ENCODE assay signal across 8 mouse cellular contexts in the genomic region with DNA sequence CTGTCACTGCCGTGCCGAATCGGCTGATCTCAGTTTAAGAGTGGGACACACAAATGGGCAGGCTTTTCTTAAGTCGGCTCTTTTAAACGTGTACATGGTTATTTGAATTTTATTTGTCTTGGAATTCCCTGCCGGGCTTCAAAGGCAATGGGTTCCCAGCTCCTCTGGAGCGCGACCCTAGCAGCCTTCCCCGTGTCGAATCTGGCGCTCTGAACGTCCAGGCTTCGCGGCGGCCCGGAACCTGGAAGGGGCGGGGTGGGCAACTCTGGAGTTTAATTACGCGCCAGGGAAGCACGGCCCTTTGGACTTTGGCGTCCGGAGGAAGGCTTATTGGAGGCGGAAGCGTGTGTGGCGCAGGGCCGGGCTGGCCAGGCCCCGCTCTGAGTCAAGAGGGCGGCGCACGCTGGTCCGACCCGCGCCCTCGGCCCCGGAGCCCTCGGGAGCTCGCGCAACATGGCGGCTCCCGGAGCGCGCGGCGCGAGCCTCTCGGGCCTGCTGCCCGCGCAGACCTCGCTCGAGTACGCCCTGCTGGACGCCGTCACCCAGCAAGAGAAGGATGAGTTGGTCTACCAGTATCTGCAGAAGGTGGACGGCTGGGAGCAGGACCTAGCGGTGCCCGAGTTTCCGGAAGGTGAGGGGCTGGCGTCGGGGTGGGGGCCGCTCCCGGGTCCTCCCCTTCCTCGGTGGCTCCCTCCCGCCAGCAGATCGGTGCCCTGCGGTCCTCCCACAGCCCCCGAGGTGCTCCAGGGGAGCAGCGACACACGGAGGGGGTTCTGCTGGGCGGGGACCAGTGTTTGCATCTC. TPM values are rescaled to one million over a fixed set of nuclear protein-coding genes. Genes with fewer than 3 reads are reported as not detected.
DNase-seq lines count a peak whose midpoint lies in the region; ATAC-seq and TF ChIP-seq lines count a peak whose summit lies in the region.

A gene (plus strand): TSS at position 32 of the 803 bp plus-strand sequence.

- ATAC-seq in limb, embryonic 15.5 days (ENCODE audit: insufficient number of reproducible peaks, low FRiP score, low TSS enrichment, low read depth), result peak; percentile 88
- ATAC-seq in midbrain, postnatal 0 days (ENCODE audit: low FRiP score), result peak; percentile 87

- no peaks in the 10 kb centered on the region for H3K27me3 ChIP-seq in limb, embryonic 15.5 days
- H3K27me3 ChIP-seq in midbrain, postnatal 0 days (ENCODE audit: insufficient read depth, low read length), result no peaks in the 10 kb centered on the region

- H3K36me3 ChIP-seq in limb, embryonic 15.5 days, result peaks cover 36% of the 10 kb centered on the region
- H3K36me3 ChIP-seq in midbrain, postnatal 0 days (ENCODE audit: insufficient read depth, low read length), result peaks cover 13% of the 10 kb centered on the region; the same call in 1 of the 2 replicates

- TF ChIP-seq POLR2A in bone marrow macrophage, adult 2 months (IDR thresholded peaks at IDR 0.05; ENCODE audit: borderline replicate concordance, low read depth, low read length), result no peak; the same call in 1 of the 2 replicates
- peak; percentile 69 for TF ChIP-seq POLR2A in embryonic fibroblast, embryonic 13.5 days (IDR thresholded peaks at IDR 0.05; ENCODE audit: low read depth, low read length)

- DNase-seq in B cell, adult 2 months, result peak; percentile 83 to 86
- DNase-seq in heart, adult 8-10 months (ENCODE audit: low spot score), result peak; percentile 88
- peak; percentile 92 to 94 for DNase-seq in kidney, adult 8-10 months
- DNase-seq in midbrain, postnatal 0 days (ENCODE audit: low spot score), result peak; percentile 86
- DNase-seq in spleen, postnatal 10 days (ENCODE audit: low spot score in 2 of 2), result peak; percentile 88 to 90

- TF ChIP-seq CTCF in bone marrow macrophage, adult 2 months (IDR thresholded peaks at IDR 0.05; ENCODE audit: low read depth, low read length), result no peak
- no peak for TF ChIP-seq CTCF in embryonic fibroblast, embryonic 13.5 days (IDR thresholded peaks at IDR 0.05; ENCODE audit: borderline replicate concordance, insufficient read depth, low read length)
- 0 out of 2 replicates have a peak, but pooled peaks have one; percentile 2 for TF ChIP-seq CTCF in midbrain, postnatal 0 days (IDR thresholded peaks at IDR 0.05)

- H3K9ac ChIP-seq in limb, embryonic 15.5 days, result peak within 1 kb of the TSS; percentile 90
- H3K9ac ChIP-seq in midbrain, postnatal 0 days (replicated peaks; ENCODE audit: low read length, poor library complexity, severe bottlenecking), result peak within 1 kb of the TSS; percentile 92

- whole genome bisulfite sequencing in limb, embryonic 15.5 days, result under 1% methylated on average over 69 of the region's 69 CpGs
- under 1% methylated on average over 68 of the region's 69 CpGs for WGBS in midbrain, postnatal 0 days

- H3K9me3 ChIP-seq in limb, embryonic 15.5 days, result no peaks in the 10 kb centered on the region
- no peaks in the 10 kb centered on the region for H3K9me3 ChIP-seq in midbrain, postnatal 0 days (ENCODE audit: low read length)

- H3K4me3 ChIP-seq in bone marrow macrophage, adult 2 months (ENCODE audit: insufficient read depth, low read length), result peak within 1 kb of the TSS; percentile 98
- peak within 1 kb of the TSS; percentile 70 for H3K4me3 ChIP-seq in embryonic fibroblast, embryonic 13.5 days (ENCODE audit: insufficient read depth, low read length)
- peak within 1 kb of the TSS; percentile 92 for H3K4me3 ChIP-seq in limb, embryonic 15.5 days
- peak within 1 kb of the TSS; percentile 78 for H3K4me3 ChIP-seq in midbrain, postnatal 0 days (ENCODE audit: low read depth, low read length)

- peak within 1 kb of the TSS; percentile 96 for H3K27ac ChIP-seq in bone marrow macrophage, adult 2 months (ENCODE audit: insufficient read depth, low read depth, low read length)
- H3K27ac ChIP-seq in embryonic fibroblast, embryonic 13.5 days (ENCODE audit: insufficient read depth, low read length), result peak within 1 kb of the TSS; percentile 91
- H3K27ac ChIP-seq in limb, embryonic 15.5 days, result peak within 1 kb of the TSS; percentile 98
- peak within 1 kb of the TSS; percentile 83 for H3K27ac ChIP-seq in midbrain, postnatal 0 days (ENCODE audit: low read depth, low read length)

- peak within 1 kb of the TSS; percentile 79 for H3K4me2 ChIP-seq in limb, embryonic 15.5 days
- peak within 1 kb of the TSS; percentile 65 for H3K4me2 ChIP-seq in midbrain, postnatal 0 days (ENCODE audit: low read depth, low read length, poor library complexity, severe bottlenecking)

- H3K4me1 ChIP-seq in bone marrow macrophage, adult 2 months (ENCODE audit: control insufficient read depth, insufficient read depth, low read length), result peaks cover 26% of the 10 kb centered on the region
- peaks cover 3% of the 10 kb centered on the region; the same call in 1 of the 2 replicates for H3K4me1 ChIP-seq in embryonic fibroblast, embryonic 13.5 days (ENCODE audit: control insufficient read depth, insufficient read depth, low read length)
- peaks cover 12% of the 10 kb centered on the region; the same call in 1 of the 2 replicates for H3K4me1 ChIP-seq in limb, embryonic 15.5 days
- peaks cover 4% of the 10 kb centered on the region for H3K4me1 ChIP-seq in midbrain, postnatal 0 days (ENCODE audit: insufficient read depth, low read length)

RNA-seq across cellular contexts. Expression of the gene that starts here (rescaled TPM):
- 11.3 and 12.3 TPM in 2 replicates for polyA plus RNA-seq in bone marrow macrophage, adult 2 months (2012; ENCODE audit: insufficient read depth, insufficient read length, missing spikeins)
- 19.3 and 20.2 TPM in 2 replicates for polyA plus RNA-seq in embryonic fibroblast, embryonic 13.5 days (2011; ENCODE audit: insufficient read length, low read depth, missing spikeins)
- 10 to 100 TPM; 25.7 to 28.2 (median 27.7) TPM for total RNA-seq in heart, adult 8-10 months (2022)
- polyA plus RNA-seq in limb, embryonic 15.5 days (2015; fragmentation: Nextera tagmentation; extraction: Ambion mirVana), result 12.5 and 14.1 TPM in 2 replicates
- 9.9 and 12.0 TPM in 2 replicates for total RNA-seq in midbrain, postnatal 0 days (2014; rRNA removed)
- polyA plus RNA-seq in midbrain, postnatal 0 days (2015; fragmentation: Nextera tagmentation; extraction: Ambion mirVana), result 5.6 and 6.6 TPM in 2 replicates

Comparison
In these comparisons a context has a peak if more than half of its experiments do, and no peak if none do; other contexts are left out.
1. Peak in every context shown above with its lines: DNase-seq, ATAC-seq, H3K4me3 ChIP-seq and H3K27ac ChIP-seq.